In the genomic region with DNA sequence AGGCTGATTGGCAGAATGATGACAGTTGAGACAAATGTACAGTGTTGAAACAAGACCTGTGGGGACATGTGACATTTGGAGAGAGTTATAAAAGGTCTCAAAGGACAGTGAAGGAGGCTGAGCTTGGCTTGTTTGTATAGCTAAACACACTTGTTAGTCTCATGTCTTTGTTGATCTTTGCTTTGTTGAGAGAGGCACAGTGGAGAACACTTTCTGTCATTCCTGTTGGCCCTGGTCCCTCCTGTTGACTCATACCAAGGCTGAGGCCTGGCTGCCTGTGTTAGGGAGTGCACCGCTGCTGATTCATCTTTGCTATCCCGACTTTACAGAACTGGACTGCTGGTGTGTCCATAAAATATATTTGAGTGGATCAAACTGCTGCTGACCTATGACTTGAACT, we compare ENCODE assay signal across 14 mouse cellular contexts. TPM values are rescaled to one million over a fixed set of nuclear protein-coding genes. Genes with fewer than 3 reads are reported as not detected.
A peak's percentile ranks its signal among the peaks of the same experiment; 100 is the strongest.
DNase-seq lines count a peak whose midpoint lies in the region; ATAC-seq and TF ChIP-seq lines count a peak whose summit lies in the region.
"Had no signal": no experiment of that assay in that cellular context is flagged by ENCODE, and none has a peak within 500 bp of the region (broad histone marks: within the 10 kb centered on the region; RNA-seq: fewer than 3 reads in every experiment).

No protein-coding gene starts in this region.

- no peaks in the 10 kb centered on the region for H3K9me3 ChIP-seq in liver, embryonic 12.5 days (replicated peaks)
- no peaks in the 10 kb centered on the region for H3K9me3 ChIP-seq in liver, embryonic 11.5 days (ENCODE audit: control insufficient read depth, low read length)
- H3K9me3 ChIP-seq in liver, embryonic 14.5 days (ENCODE audit: control insufficient read depth, low read length): no peaks in the 10 kb centered on the region
- no peaks in the 10 kb centered on the region for H3K9me3 ChIP-seq in hindbrain, embryonic 11.5 days (ENCODE audit: control insufficient read depth, low read length)
- H3K9me3 ChIP-seq: embryonic facial prominence, embryonic 13.5 days; hindbrain, embryonic 10.5 days; limb, embryonic 13.5 days; midbrain, embryonic 15.5 days had no signal

- intact Hi-C loops in left cerebral cortex, postnatal 10 days (cut with DNase I): no loop called here

- no peak overlapping the region for H3K27ac ChIP-seq in liver, embryonic 12.5 days
- H3K27ac ChIP-seq in liver, embryonic 11.5 days (ENCODE audit: low read depth, low read length): no peak overlapping the region
- no peak overlapping the region for H3K27ac ChIP-seq in liver, embryonic 14.5 days
- H3K27ac ChIP-seq in hindbrain, embryonic 11.5 days (ENCODE audit: low read depth, low read length): no peak overlapping the region
- H3K27ac ChIP-seq: embryonic facial prominence, embryonic 13.5 days; hindbrain, embryonic 10.5 days; limb, embryonic 13.5 days; midbrain, embryonic 15.5 days had no signal

- no peak overlapping the region for H3K4me3 ChIP-seq in liver, embryonic 12.5 days
- no peak overlapping the region for H3K4me3 ChIP-seq in liver, embryonic 11.5 days (ENCODE audit: low read depth, low read length)
- no peak overlapping the region for H3K4me3 ChIP-seq in liver, embryonic 14.5 days (ENCODE audit: insufficient read depth in 1 of 2, low read depth in 2 of 2, low read length in 2 of 2)
- H3K4me3 ChIP-seq in hindbrain, embryonic 11.5 days (ENCODE audit: low read depth, low read length): no peak overlapping the region
- H3K4me3 ChIP-seq: embryonic facial prominence, embryonic 13.5 days; hindbrain, embryonic 10.5 days; limb, embryonic 13.5 days; midbrain, embryonic 15.5 days had no signal

- no peaks in the 10 kb centered on the region for H3K36me3 ChIP-seq in liver, embryonic 12.5 days
- no peaks in the 10 kb centered on the region for H3K36me3 ChIP-seq in liver, embryonic 11.5 days (ENCODE audit: control insufficient read depth, insufficient read depth, low read length)
- no peaks in the 10 kb centered on the region for H3K36me3 ChIP-seq in liver, embryonic 14.5 days (replicated peaks; ENCODE audit: control insufficient read depth, insufficient read depth, low read depth)
- H3K36me3 ChIP-seq in hindbrain, embryonic 11.5 days (ENCODE audit: control insufficient read depth, insufficient read depth, low read length): no peaks in the 10 kb centered on the region
- H3K36me3 ChIP-seq: embryonic facial prominence, embryonic 13.5 days; hindbrain, embryonic 10.5 days; limb, embryonic 13.5 days; midbrain, embryonic 15.5 days had no signal

- H3K9ac ChIP-seq in liver, embryonic 12.5 days: no peak overlapping the region
- H3K9ac ChIP-seq in liver, embryonic 11.5 days (ENCODE audit: low read depth, low read length): no peak overlapping the region
- no peak overlapping the region for H3K9ac ChIP-seq in liver, embryonic 14.5 days (replicated peaks)
- H3K9ac ChIP-seq in hindbrain, embryonic 11.5 days (ENCODE audit: low read depth, low read length): no peak overlapping the region
- H3K9ac ChIP-seq: embryonic facial prominence, embryonic 13.5 days; limb, embryonic 13.5 days; midbrain, embryonic 15.5 days had no signal

- TF ChIP-seq EP300 in liver, embryonic 14.5 days (IDR thresholded peaks at IDR 0.05; ENCODE audit: low read depth): no peak

- H3K4me2 ChIP-seq in liver, embryonic 12.5 days: no peak overlapping the region
- no peak overlapping the region for H3K4me2 ChIP-seq in liver, embryonic 11.5 days
- no peak overlapping the region for H3K4me2 ChIP-seq in liver, embryonic 14.5 days (ENCODE audit: low read depth)
- no peak overlapping the region for H3K4me2 ChIP-seq in hindbrain, embryonic 11.5 days (replicated peaks; ENCODE audit: low read depth, low read length)
- H3K4me2 ChIP-seq: embryonic facial prominence, embryonic 13.5 days; limb, embryonic 13.5 days; midbrain, embryonic 15.5 days had no signal

- TF ChIP-seq CTCF in liver, embryonic 14.5 days (IDR thresholded peaks at IDR 0.05; ENCODE audit: low read depth): no peak

- DNase-seq in liver, embryonic 11.5 days (ENCODE audit: low spot score): no peak
- DNase-seq in adrenal gland, postnatal 14 days: peak; percentile 87
- no peak for DNase-seq in liver, embryonic 14.5 days (ENCODE audit: low read depth in 3 of 3, low spot score in 3 of 3)
- DNase-seq in urinary bladder, postnatal 36 days (ENCODE audit: low spot score in 2 of 2): peak; percentile 59 to 80
- DNase-seq in left cerebral cortex, postnatal 10 days (ENCODE audit: extremely low spot score in 1 of 2, low spot score in 2 of 2): no peak
- no peak for DNase-seq in hindbrain, embryonic 11.5 days (ENCODE audit: low spot score)
- DNase-seq in layer of hippocampus, adult 8-10 months (ENCODE audit: low spot score in 2 of 2): no peak
- DNase-seq: cerebellum, adult 18-20 months; kidney, postnatal 25 days had no signal

- H3K4me1 ChIP-seq in liver, embryonic 12.5 days: 0 out of 2 replicates have a peak, but pooled peaks cover 6% of the 10 kb centered on the region
- H3K4me1 ChIP-seq in liver, embryonic 11.5 days (replicated peaks; ENCODE audit: control insufficient read depth, insufficient read depth, low read length): no peaks in the 10 kb centered on the region
- H3K4me1 ChIP-seq in liver, embryonic 14.5 days (replicated peaks; ENCODE audit: control insufficient read depth in 2 of 2, insufficient read depth in 2 of 2, low read length in 1 of 2): no peaks in the 10 kb centered on the region; a peak in 1 of 4 replicates
- no peaks in the 10 kb centered on the region for H3K4me1 ChIP-seq in hindbrain, embryonic 11.5 days (replicated peaks; ENCODE audit: control insufficient read depth, insufficient read depth, low read length)
- H3K4me1 ChIP-seq: midbrain, embryonic 15.5 days had no signal

- ATAC-seq in liver, embryonic 12.5 days: peak; percentile 35; the same call in 1 of the 2 replicates
- ATAC-seq in liver, embryonic 11.5 days (replicated peaks; ENCODE audit: low FRiP score): no peak
- 0 out of 2 replicates have a peak, but pooled peaks have one; percentile 15 for ATAC-seq in liver, embryonic 14.5 days (ENCODE audit: insufficient read depth)
- no peak for ATAC-seq in hindbrain, embryonic 11.5 days (ENCODE audit: low FRiP score)
- ATAC-seq: midbrain, embryonic 15.5 days had no signal

- no peaks in the 10 kb centered on the region for H3K27me3 ChIP-seq in liver, embryonic 12.5 days (replicated peaks)
- H3K27me3 ChIP-seq in liver, embryonic 11.5 days (replicated peaks; ENCODE audit: control insufficient read depth, insufficient read depth, low read length): no peaks in the 10 kb centered on the region
- no peaks in the 10 kb centered on the region for H3K27me3 ChIP-seq in liver, embryonic 14.5 days (ENCODE audit: control insufficient read depth, insufficient read depth, low read length)
- no peaks in the 10 kb centered on the region for H3K27me3 ChIP-seq in hindbrain, embryonic 11.5 days (ENCODE audit: control insufficient read depth, insufficient read depth, low read length)
- H3K27me3 ChIP-seq: embryonic facial prominence, embryonic 13.5 days; limb, embryonic 13.5 days; midbrain, embryonic 15.5 days had no signal

- 79% methylated on average over 2 of the region's 2 CpGs for WGBS in liver, embryonic 12.5 days (ENCODE audit: insufficient replicate concordance)
- 84% methylated on average over 2 of the region's 2 CpGs for WGBS in liver, embryonic 11.5 days
- WGBS in liver, embryonic 14.5 days (ENCODE audit: insufficient replicate concordance): 66% methylated on average over 2 of the region's 2 CpGs
- 88% methylated on average over 2 of the region's 2 CpGs for WGBS in hindbrain, embryonic 11.5 days

RNA-seq across cellular contexts. Expression of a gene that starts 23.6 kb away (rescaled TPM):
- 3.0 and 3.2 TPM in 2 replicates for polyA plus RNA-seq in liver, embryonic 12.5 days (2016; fragmentation: Nextera tagmentation; extraction: Ambion mirVana)
- polyA plus RNA-seq in liver, embryonic 11.5 days (2014; fragmentation: Nextera tagmentation; extraction: Ambion mirVana): 2.5 and 3.3 TPM in 2 replicates
- total RNA-seq in adrenal gland, postnatal 14 days (2021): 2.4 and 3.4 TPM in 2 replicates
- 1.3 and 1.4 TPM in 2 replicates for polyA plus RNA-seq in liver, embryonic 14.5 days (2012; rRNA removed)
- polyA plus RNA-seq in liver, embryonic 14.5 days (2014; fragmentation: Nextera tagmentation; extraction: Ambion mirVana): 2.2 and 2.5 TPM in 2 replicates
- under 1 TPM; 0.54 to 0.67 TPM for total RNA-seq in left cerebral cortex, postnatal 10 days (2021)
- 1.5 and 2.0 TPM in 2 replicates for polyA plus RNA-seq in hindbrain, embryonic 11.5 days (2014; fragmentation: Nextera tagmentation; extraction: Ambion mirVana)
- total RNA-seq in layer of hippocampus, adult 8-10 months (2022): 1 to 10 TPM in 3 of 4 experiments, under 1 TPM in 1; 0.47 to 7.3 (median 2.8) TPM

Comparison
In these comparisons a context has a peak if more than half of its experiments do, and no peak if none do; other contexts are left out.
1. ATAC-seq: peak in liver, embryonic 12.5 days (single experiment) and liver, embryonic 14.5 days (single experiment); none in liver, embryonic 11.5 days (single experiment) and hindbrain, embryonic 11.5 days (single experiment).
2. DNase-seq: peak in adrenal gland, postnatal 14 days (single experiment) and urinary bladder, postnatal 36 days (2 of 2); none in liver, embryonic 11.5 days (single experiment), liver, embryonic 14.5 days (0 of 3), left cerebral cortex, postnatal 10 days (0 of 2), hindbrain, embryonic 11.5 days (single experiment) and layer of hippocampus, adult 8-10 months (0 of 2).